Comparison of ENCODE assay signal across 8 mouse cellular contexts in genomic region chr2:53440301-53440700, GRCm38 (mm10).
DNase-seq lines count a peak whose midpoint lies in the region; ATAC-seq and TF ChIP-seq lines count a peak whose summit lies in the region.
"Not testable (repeated sequence)": the region's sequence is repeated elsewhere in the genome, so short reads cannot be mapped to it uniquely, and the experiment has no call there.

No protein-coding gene starts in this region.

- H3ac ChIP-seq in myocyte (ENCODE audit: control insufficient read depth, insufficient read length), result not testable (repeated sequence)

- not testable (repeated sequence) for TF ChIP-seq POLR2A in myocyte (IDR thresholded peaks at IDR 0.05; ENCODE audit: insufficient read length, low read depth)

- not testable (repeated sequence) for H3K27ac ChIP-seq in kidney, embryonic 16.5 days (ENCODE audit: low read length)

- WGBS in kidney, embryonic 16.5 days, result 49% methylated on average over 3 of the region's 3 CpGs

- H3K9ac ChIP-seq in kidney, embryonic 16.5 days (replicated peaks; ENCODE audit: low read length), result not testable (repeated sequence)

- H3K4me2 ChIP-seq in kidney, embryonic 16.5 days (replicated peaks; ENCODE audit: low read depth, low read length); myocyte (ENCODE audit: low read depth): not testable (repeated sequence)

- peak; percentile 76; the same call in 1 of the 2 replicates for ATAC-seq in kidney, embryonic 16.5 days (ENCODE audit: low FRiP score, low TSS enrichment)

- not testable (repeated sequence) for H3K9me3 ChIP-seq in kidney, embryonic 16.5 days (ENCODE audit: low read length)

- H3K4me3 ChIP-seq in kidney, embryonic 16.5 days (ENCODE audit: low read length); myocyte: not testable (repeated sequence)

- not testable (repeated sequence) for H3K79me2 ChIP-seq in myocyte (ENCODE audit: control insufficient read depth, insufficient read depth)

- DNase-seq in ES-CJ7 (ENCODE audit: low read depth, low spot score), result peak; percentile 71
- peak; percentile 64 for DNase-seq in adrenal gland, postnatal 14 days
- peak; percentile 24 for DNase-seq in embryo, embryonic 9.5 days (ENCODE audit: extremely low spot score)
- peak; percentile 28 for DNase-seq in heart, postnatal 4 days
- peak; percentile 12 for DNase-seq in liver
- peak; percentile 8 for DNase-seq in yolk sac, embryonic 10.5 days (ENCODE audit: low spot score)

- H3K36me3 ChIP-seq in kidney, embryonic 16.5 days (ENCODE audit: insufficient read depth, low read length); myocyte (ENCODE audit: control insufficient read depth, insufficient read depth): not testable (repeated sequence)

- H3K27me3 ChIP-seq in kidney, embryonic 16.5 days (ENCODE audit: insufficient read depth, low read length); myocyte (ENCODE audit: control insufficient read depth, insufficient read depth, insufficient read length): not testable (repeated sequence)

- not testable (repeated sequence) for H3K4me1 ChIP-seq in kidney, embryonic 16.5 days (ENCODE audit: insufficient read depth, low read length)

TF ChIP-seq in myocyte, 11 proteins besides CTCF, POLR2A, EP300 and RAD21:
- peak; percentile 62 for TF ChIP-seq REST (IDR thresholded peaks at IDR 0.05; ENCODE audit: insufficient read depth, insufficient read length)

Comparison
In these comparisons a context has a peak if more than half of its experiments do, and no peak if none do; other contexts are left out.
1. DNase-seq: peak in every context shown above with its lines; median percentile 71 in ES-CJ7; 64 in adrenal gland, postnatal 14 days; 28 in heart, postnatal 4 days; 24 in embryo, embryonic 9.5 days; 12 in liver; 8 in yolk sac, embryonic 10.5 days.